Mouse (Mus musculus): Measurements from ENCODE around the gene Dnajc3. TPM values are rescaled to one million over a fixed set of nuclear protein-coding genes. Genes with fewer than 3 reads are reported as not detected.

Dnajc3 gene
- total RNA-seq, 2 experiments from 2014 or later, result 68.4 to 70.1 TPM

Other genes with a start within 250 kb of the Dnajc3 start
- gene Abcc4, start 231.8 kb upstream of the Dnajc3 start, total RNA-seq (2021), result 10 to 100 TPM; 15.1 to 21.0 TPM
- 1 to 10 TPM in 1 of 2 experiments, under 1 TPM in 1; 0.56 to 2.0 TPM for gene Cldn10, start 150.1 kb upstream of the Dnajc3 start, total RNA-seq (2021)
- gene Dzip1, start 12.5 kb upstream of the Dnajc3 start, total RNA-seq (2021), result 10 to 100 TPM; 10.5 to 11.5 TPM
- gene Uggt2, start 161.5 kb downstream of the Dnajc3 start, total RNA-seq (2021), result 10 to 100 TPM in 1 of 2 experiments, 1 to 10 TPM in 1; 9.5 to 13.2 TPM
- gene Hs6st3, start 200.4 kb downstream of the Dnajc3 start, total RNA-seq (2021), result under 1 TPM; 0.43 to 0.83 TPM

Measured in adrenal gland, postnatal 36 days (tissue).